Mouse (Mus musculus) forebrain, embryonic 15.5 days (tissue): Measurements from ENCODE around the gene Cnmd. TPM values are rescaled to one million over a fixed set of nuclear protein-coding genes. Genes with fewer than 3 reads are reported as not detected.

Experiments
- ATAC-seq: fragments of 200-750 bp; cut with Nextera tagmentation; replicated peaks from 2 replicates; pipeline ENCODE4 v1.8.0; 2017; ENCODE audit warnings: mild to moderate bottlenecking, moderate TSS enrichment, moderate library complexity
- H3K27ac ChIP-seq: fragments of 300-500 bp; sonication (generic); replicated peaks from 2 replicates; pipeline ENCODE4 v1.5.1; 2015; ENCODE audit warnings: mild to moderate bottlenecking, inconsistent platforms
- H3K27me3 ChIP-seq: fragments of 300-500 bp; sonication (generic); 2 replicates; pipeline ENCODE4 v1.6.1; 2015; ENCODE audit warnings: inconsistent platforms
- H3K36me3 ChIP-seq: fragments of 300-500 bp; sonication (generic); 2 replicates; pipeline ENCODE4 v1.6.1; 2015; ENCODE audit warnings: mild to moderate bottlenecking, inconsistent platforms
- H3K4me1 ChIP-seq: fragments of 300-500 bp; sonication (generic); 2 replicates; pipeline ENCODE4 v1.6.1; 2015; ENCODE audit warnings: inconsistent platforms
- H3K4me2 ChIP-seq: fragments of 300-500 bp; sonication (generic); replicated peaks from 2 replicates; pipeline ENCODE4 v1.6.1; 2015; ENCODE audit warnings: mild to moderate bottlenecking, inconsistent platforms
- H3K4me3 ChIP-seq: fragments of 300-500 bp; sonication (generic); 2 replicates; pipeline ENCODE4 v1.5.1; 2015; ENCODE audit warnings: mild to moderate bottlenecking, inconsistent platforms
- H3K9ac ChIP-seq: fragments of 300-500 bp; sonication (generic); replicated peaks from 2 replicates; pipeline ENCODE4 v1.6.1; 2015; ENCODE audit warnings: mild to moderate bottlenecking, inconsistent platforms
- H3K9me3 ChIP-seq: fragments of 300-500 bp; sonication (generic); 2 replicates; pipeline ENCODE4 v1.6.1; 2016; ENCODE audit warnings: inconsistent platforms
- WGBS: fragments of 180-500 bp; shearing (Covaris S2); methylation state at CpG from one replicate; pipeline ENCODE4 v1.1.7; 2015; ENCODE audit warnings: mixed read lengths; 5-methylcytosine and 5-hydroxymethylcytosine counted together
- polyA plus RNA-seq: library from polyadenylated mRNA; unstranded; fragments of >200 nt; fragmentation: Nextera tagmentation; extraction: Ambion mirVana; gene quantifications from 2 replicates; pipeline ENCODE4 v1.2.1, GENCODE M21; 2015

Cnmd gene
- polyA plus RNA-seq, 1 experiment from 2014 or later, result 2.6 TPM

DNA sequence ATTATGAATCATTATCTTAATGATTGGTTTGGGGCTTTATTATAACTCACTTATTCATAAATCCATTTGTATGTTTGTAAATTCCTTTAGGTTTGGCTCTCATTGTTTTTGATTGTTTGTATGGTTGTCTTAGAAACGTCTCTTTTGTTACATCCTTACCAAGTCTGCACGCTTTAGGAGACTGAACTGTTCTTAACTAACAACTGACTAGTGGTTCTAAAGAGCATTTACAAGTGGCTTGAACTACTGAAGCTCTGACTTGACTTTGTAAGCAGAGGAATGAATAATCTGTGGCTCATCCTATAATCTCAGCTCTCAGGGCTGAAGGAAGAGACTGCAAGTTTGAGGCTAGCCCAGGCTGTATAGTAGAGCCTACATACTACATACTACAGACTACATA lies 70.4 kb downstream of the Cnmd start:
- H3K36me3 ChIP-seq, result peaks cover 10% of the 10 kb centered on the region
- 81% methylated on average over 2 of the region's 2 CpGs for WGBS
- H3K27me3 ChIP-seq, result no peaks in the 10 kb centered on the region
- H3K4me3 ChIP-seq, result no peak overlapping the region
- no peak for ATAC-seq
- H3K4me1 ChIP-seq, result peaks cover 18% of the 10 kb centered on the region
- H3K27ac ChIP-seq, result no peak overlapping the region
- no peak overlapping the region for H3K9ac ChIP-seq
- no peaks in the 10 kb centered on the region for H3K9me3 ChIP-seq
- H3K4me2 ChIP-seq, result no peak overlapping the region

DNA sequence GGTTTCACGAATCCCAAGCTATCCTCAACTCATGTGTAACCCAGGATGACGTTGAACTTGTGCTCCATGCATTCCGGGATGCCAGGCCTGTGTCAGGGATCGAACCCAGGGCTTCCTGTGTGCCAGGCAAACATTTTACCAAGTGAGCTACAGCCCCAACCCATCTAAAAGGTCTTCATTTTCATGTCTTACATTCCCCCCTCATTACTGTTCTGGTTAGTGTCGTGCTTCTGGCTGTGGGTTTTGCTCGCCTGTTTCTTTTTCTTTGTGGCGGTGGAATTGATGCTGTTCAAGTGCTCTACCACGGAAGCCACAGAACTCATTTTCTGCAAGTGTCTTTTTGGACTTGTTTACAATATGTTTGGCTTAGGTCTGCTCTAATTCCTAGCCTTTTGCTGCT lies 71.1 kb downstream of the Cnmd start:
- Histone ChIP-seq H3K4me2 (no peak overlapping the region), H3K36me3 (peaks cover 4% of the 10 kb centered on the region; the same call in 1 of the 2 replicates), H3K27ac (no peak overlapping the region), H3K27me3 (no peaks in the 10 kb centered on the region), H3K9me3 (no peaks in the 10 kb centered on the region), H3K4me3 (no peak overlapping the region), H3K4me1 (peaks cover 18% of the 10 kb centered on the region), H3K9ac (no peak overlapping the region)
- 97% methylated on average over 8 of the region's 8 CpGs for WGBS
- no peak for ATAC-seq

DNA sequence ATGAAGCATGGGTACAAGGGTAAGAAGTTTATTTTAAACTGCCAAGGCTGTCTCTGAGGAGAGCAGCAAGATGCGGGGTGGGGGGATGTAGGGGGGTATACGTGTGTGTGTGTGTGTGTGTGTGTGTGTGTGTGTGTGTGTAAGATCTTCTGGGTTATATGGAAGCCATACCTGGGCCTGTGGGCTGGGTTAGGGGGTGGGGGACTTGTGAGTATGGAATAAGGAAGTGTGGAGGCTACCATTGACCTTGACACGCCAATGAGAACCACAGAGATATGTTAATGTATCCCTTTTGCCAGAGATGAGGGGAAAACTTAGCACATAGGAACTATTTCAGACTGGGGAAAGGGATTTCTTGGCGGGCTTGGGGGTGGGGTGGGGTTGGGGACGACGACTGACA lies 72.6 kb downstream of the Cnmd start:
- H3K9ac ChIP-seq, result no peak overlapping the region
- no peak overlapping the region for H3K27ac ChIP-seq
- H3K9me3 ChIP-seq, result no peaks in the 10 kb centered on the region
- no peak overlapping the region for H3K4me3 ChIP-seq
- H3K36me3 ChIP-seq, result no peaks in the 10 kb centered on the region
- H3K27me3 ChIP-seq, result no peaks in the 10 kb centered on the region
- peaks cover 18% of the 10 kb centered on the region for H3K4me1 ChIP-seq
- no peak for ATAC-seq
- 0 out of 2 replicates have a peak overlapping the region, but pooled peaks have one; percentile 88 for H3K4me2 ChIP-seq
- 92% methylated on average over 6 of the region's 6 CpGs for WGBS

DNA sequence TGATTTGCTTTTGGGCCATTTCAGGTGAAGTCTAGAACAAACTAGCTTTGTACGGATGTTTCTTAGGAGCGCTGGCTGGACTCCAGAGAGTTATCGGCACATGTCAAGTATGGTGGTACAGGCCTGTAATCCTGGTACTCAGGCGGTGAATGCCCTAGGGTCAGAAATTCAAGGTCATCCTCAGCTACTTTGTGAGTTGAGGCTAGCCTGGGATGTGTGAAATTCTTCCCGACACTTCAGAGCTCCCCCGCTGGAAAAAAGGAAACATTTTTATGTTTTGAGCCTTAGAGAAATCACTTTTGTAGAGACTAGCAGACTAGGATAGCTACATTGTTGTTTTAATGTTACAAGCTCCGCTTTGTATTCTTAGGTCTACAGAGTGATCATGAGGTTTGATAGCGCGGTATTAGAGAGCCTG lies 73.4 kb downstream of the Cnmd start:
- H3K4me3 ChIP-seq, result peak overlapping the region; percentile 59
- H3K9me3 ChIP-seq, result no peaks in the 10 kb centered on the region
- peak overlapping the region; percentile 63; the same call in 1 of the 2 replicates for H3K9ac ChIP-seq
- H3K27ac ChIP-seq, result no peak overlapping the region
- no peaks in the 10 kb centered on the region for H3K36me3 ChIP-seq
- no peaks in the 10 kb centered on the region for H3K27me3 ChIP-seq
- ATAC-seq, result no peak
- peak overlapping the region; percentile 88 for H3K4me2 ChIP-seq
- H3K4me1 ChIP-seq, result peaks cover 18% of the 10 kb centered on the region
- 89% methylated on average over 9 of the region's 9 CpGs for WGBS

DNA sequence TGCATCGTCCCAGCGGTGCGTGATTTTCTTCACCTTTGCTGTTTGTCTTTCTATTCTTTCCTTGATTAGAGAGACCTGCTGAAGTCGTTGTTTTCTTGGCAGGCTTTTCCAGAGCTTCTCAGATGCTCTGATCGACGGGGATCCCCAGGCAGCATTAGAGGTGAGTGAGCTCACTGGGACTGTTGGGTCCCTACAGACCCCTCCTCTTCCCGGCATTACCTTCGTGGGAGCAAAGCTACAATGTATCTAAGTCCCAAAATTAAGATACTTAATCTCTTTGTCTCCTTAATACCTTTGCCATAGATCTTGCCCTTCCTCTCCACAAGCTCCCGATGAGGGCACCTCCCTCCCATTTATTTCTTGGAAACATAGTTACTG lies 74.1 kb downstream of the Cnmd start:
- ATAC-seq, result peak; percentile 57
- Histone ChIP-seq H3K27ac (peak overlapping the region; percentile 98), H3K27me3 (no peaks in the 10 kb centered on the region), H3K36me3 (no peaks in the 10 kb centered on the region), H3K4me2 (peak overlapping the region; percentile 88), H3K4me1 (peaks cover 18% of the 10 kb centered on the region), H3K9me3 (no peaks in the 10 kb centered on the region), H3K9ac (peak overlapping the region; percentile 63), H3K4me3 (peak overlapping the region; percentile 59)
- 1% methylated on average over 9 of the region's 9 CpGs for WGBS

Other genes with a start within 250 kb of the Cnmd start
- gene Kbtbd7, start 235.7 kb downstream of the Cnmd start, polyA plus RNA-seq, result 23.6 and 23.7 TPM in 2 replicates
- gene Kbtbd6, start 210.3 kb downstream of the Cnmd start, polyA plus RNA-seq, result 3.0 and 4.0 TPM in 2 replicates
- 3.3 and 3.7 TPM in 2 replicates for gene Elf1, start 181.0 kb downstream of the Cnmd start, polyA plus RNA-seq
- 43.4 and 46.8 TPM in 2 replicates for gene Wbp4, start 180.7 kb downstream of the Cnmd start, polyA plus RNA-seq
- gene Sugt1, start 74.5 kb downstream of the Cnmd start, polyA plus RNA-seq, result 116 and 122 TPM in 2 replicates
- 55.7 and 58.0 TPM in 2 replicates for gene Pcdh8, start 109.1 kb upstream of the Cnmd start, polyA plus RNA-seq